Mouse (Mus musculus): ENCODE results near the gene Hist1h2ag.

DNA sequence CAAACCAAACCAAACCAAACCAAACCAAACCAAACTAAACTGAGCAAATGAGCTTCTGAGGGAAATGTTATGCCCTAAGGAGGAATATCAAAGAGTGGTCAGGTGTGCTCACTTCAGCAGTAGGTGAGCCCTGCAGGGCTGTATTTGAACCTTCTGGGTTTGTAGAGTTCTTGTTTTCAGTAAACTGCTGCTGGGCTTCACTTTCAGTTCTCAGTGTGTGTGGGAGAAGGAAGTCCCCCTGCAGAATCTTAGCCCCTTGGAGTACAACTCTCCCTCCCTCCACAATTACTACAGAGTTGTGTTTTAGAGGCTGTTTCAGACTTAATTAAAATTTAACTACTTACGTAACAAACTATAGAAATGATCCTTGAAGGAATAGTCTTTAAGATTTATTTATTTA, 11.0 kb upstream of the Hist1h2ag start:
- no peak for TF ChIP-seq EP300 (IDR thresholded peaks at IDR 0.05; ENCODE audit: low read depth)
- TF ChIP-seq CTCF (IDR thresholded peaks at IDR 0.05; ENCODE audit: low read depth), result no peak
